Mouse (Mus musculus): ENCODE data around the gene Nfatc2ip. TPM values are rescaled to one million over a fixed set of nuclear protein-coding genes. Genes with fewer than 3 reads are reported as not detected.

The Nfatc2ip gene
- polyA plus RNA-seq, 1 experiment from 2014 or later = 1.5 TPM

DNA sequence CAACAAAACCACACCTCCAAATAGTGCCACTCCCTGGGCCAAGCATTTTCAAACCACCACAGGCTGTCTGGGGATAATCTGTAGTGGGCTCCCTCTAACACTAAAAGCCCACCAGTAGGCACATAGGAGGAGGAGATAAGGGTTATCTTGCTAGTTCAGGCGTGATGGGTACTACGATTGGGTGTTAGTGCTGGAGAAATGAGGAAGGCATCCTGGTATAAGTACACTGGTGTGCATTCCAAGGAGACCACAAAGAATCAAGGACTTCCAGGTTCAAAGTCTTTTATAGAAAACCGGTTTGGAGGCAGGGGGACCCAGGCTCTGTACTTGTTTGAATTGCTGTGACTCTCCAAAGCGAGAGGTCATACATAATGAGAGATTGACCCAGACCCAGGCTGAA lies 31.6 kb upstream of the Nfatc2ip start:
- ATAC-seq (no peak), DNase-seq (no peak)
- no peaks in the 10 kb centered on the region for H3K36me3 ChIP-seq (replicated peaks; ENCODE audit: insufficient read depth, low read length)
- peak overlapping the region; percentile 78 for H3K9ac ChIP-seq (replicated peaks)
- peak overlapping the region; percentile 97 for H3K4me2 ChIP-seq (ENCODE audit: low read depth, low read length)
- peaks cover 17% of the 10 kb centered on the region for H3K4me1 ChIP-seq (ENCODE audit: insufficient read depth)
- H3K4me3 ChIP-seq (ENCODE audit: low read depth, low read length) = peak overlapping the region; percentile 84
- WGBS (ENCODE audit: insufficient replicate concordance) = 20% methylated on average over 4 of the region's 4 CpGs
- H3K9me3 ChIP-seq (ENCODE audit: low read length) = no peaks in the 10 kb centered on the region
- TF ChIP-seq EP300 (IDR thresholded peaks at IDR 0.05; ENCODE audit: low read depth) (no peak), CTCF (IDR thresholded peaks at IDR 0.05; ENCODE audit: low read depth) (no peak)
- H3K27ac ChIP-seq (ENCODE audit: low read depth) = peak overlapping the region; percentile 81
- H3K27me3 ChIP-seq (ENCODE audit: insufficient read depth, low read length) = no peaks in the 10 kb centered on the region

DNA sequence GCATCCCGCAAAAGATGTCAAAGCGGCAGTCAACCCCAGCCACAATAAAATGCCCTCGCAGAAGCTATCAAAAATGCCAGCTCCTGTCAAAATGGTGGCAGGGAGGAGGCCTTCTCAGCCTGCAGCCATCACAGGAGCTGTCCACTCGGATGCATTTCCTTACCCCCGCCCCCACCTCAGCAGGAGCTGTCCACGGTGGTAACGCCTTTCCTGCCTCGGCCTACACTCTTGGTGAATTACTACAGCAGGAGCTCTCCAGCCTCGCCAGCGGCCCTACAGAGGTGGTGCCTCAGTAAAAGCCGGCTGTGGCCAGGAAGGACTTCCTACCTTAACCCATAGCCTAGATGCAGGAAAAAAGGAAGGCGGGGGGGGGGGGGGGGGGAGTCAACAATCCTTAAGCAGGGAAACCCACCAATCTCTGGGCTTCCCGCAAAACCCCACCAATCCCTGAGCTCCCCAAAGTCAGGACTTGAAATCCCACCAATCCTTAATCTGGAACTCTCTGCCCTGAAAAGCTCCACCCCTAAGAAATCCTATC lies 30.9 kb upstream of the Nfatc2ip start:
- TF ChIP-seq EP300 (IDR thresholded peaks at IDR 0.05; ENCODE audit: low read depth) (no peak), CTCF (IDR thresholded peaks at IDR 0.05; ENCODE audit: low read depth) (no peak)
- no peaks in the 10 kb centered on the region for H3K36me3 ChIP-seq (replicated peaks; ENCODE audit: insufficient read depth, low read length)
- DNase-seq (no peak), ATAC-seq (no peak)
- no peaks in the 10 kb centered on the region for H3K9me3 ChIP-seq (ENCODE audit: low read length)
- H3K4me2 ChIP-seq (ENCODE audit: low read depth, low read length) = no peak overlapping the region
- no peak overlapping the region for H3K27ac ChIP-seq (ENCODE audit: low read depth)
- H3K4me3 ChIP-seq (ENCODE audit: low read depth, low read length) = no peak overlapping the region
- no peaks in the 10 kb centered on the region for H3K27me3 ChIP-seq (ENCODE audit: insufficient read depth, low read length)
- WGBS (ENCODE audit: insufficient replicate concordance) = 68% methylated on average over 12 of the region's 13 CpGs
- H3K4me1 ChIP-seq (ENCODE audit: insufficient read depth) = peaks cover 17% of the 10 kb centered on the region
- H3K9ac ChIP-seq (replicated peaks) = no peak overlapping the region

DNA sequence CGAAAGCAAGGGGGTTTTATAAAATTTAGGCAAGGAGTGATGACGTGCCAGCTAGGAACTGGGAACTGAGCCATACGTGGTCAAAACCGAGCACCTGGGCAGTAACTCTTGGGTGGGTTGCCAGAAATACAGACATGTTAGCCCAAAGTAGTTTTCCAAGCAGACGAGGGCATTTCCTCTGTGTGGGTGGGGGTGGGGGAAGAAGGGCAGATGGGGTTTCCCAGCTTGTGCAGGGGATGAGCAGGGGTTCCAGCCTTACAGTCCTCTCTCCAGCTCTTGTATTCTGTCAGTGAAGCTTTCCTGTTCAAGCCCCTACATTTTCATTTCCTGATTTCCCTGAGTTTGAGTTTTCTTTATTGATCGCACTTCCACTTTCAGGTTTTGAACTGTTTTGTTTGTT lies 27.6 kb upstream of the Nfatc2ip start:
- Histone ChIP-seq H3K4me3 (ENCODE audit: low read depth, low read length) (no peak overlapping the region), H3K9ac (replicated peaks) (no peak overlapping the region), H3K9me3 (ENCODE audit: low read length) (no peaks in the 10 kb centered on the region), H3K36me3 (replicated peaks; ENCODE audit: insufficient read depth, low read length) (no peaks in the 10 kb centered on the region), H3K4me1 (ENCODE audit: insufficient read depth) (peaks cover 9% of the 10 kb centered on the region), H3K4me2 (ENCODE audit: low read depth, low read length) (no peak overlapping the region), H3K27me3 (ENCODE audit: insufficient read depth, low read length) (no peaks in the 10 kb centered on the region), H3K27ac (ENCODE audit: low read depth) (0 out of 2 replicates have a peak overlapping the region, but pooled peaks have one; percentile 16)
- DNase-seq (no peak), ATAC-seq (no peak)
- 67% methylated on average over 6 of the region's 6 CpGs for WGBS (ENCODE audit: insufficient replicate concordance)
- no peak for TF ChIP-seq CTCF (IDR thresholded peaks at IDR 0.05; ENCODE audit: low read depth)
- no peak for TF ChIP-seq EP300 (IDR thresholded peaks at IDR 0.05; ENCODE audit: low read depth)

DNA sequence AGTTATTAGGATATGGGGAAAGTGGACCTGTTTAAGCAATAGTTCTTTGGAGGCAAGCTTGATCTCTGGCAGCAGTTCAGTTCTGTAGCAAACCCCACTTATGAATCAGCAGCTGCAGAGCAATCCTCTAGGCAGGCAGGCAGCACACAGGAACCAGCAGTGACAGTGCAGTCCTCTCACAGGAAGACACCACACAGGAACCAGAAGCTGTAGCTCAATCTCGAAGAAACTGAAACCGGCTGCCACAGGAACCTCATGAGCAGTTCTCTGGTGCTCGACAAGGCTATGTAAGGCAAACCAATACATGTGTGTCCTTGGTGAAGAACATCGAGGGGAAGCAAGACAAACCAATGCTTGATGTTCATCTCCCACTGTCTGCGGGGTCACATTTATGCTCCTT lies 25.2 kb upstream of the Nfatc2ip start:
- 49% methylated on average over 5 of the region's 5 CpGs for WGBS (ENCODE audit: insufficient replicate concordance)
- H3K27me3 ChIP-seq (ENCODE audit: insufficient read depth, low read length) = no peaks in the 10 kb centered on the region
- H3K4me2 ChIP-seq (ENCODE audit: low read depth, low read length) = no peak overlapping the region
- H3K9me3 ChIP-seq (ENCODE audit: low read length) = no peaks in the 10 kb centered on the region
- TF ChIP-seq CTCF (IDR thresholded peaks at IDR 0.05; ENCODE audit: low read depth) = no peak
- TF ChIP-seq EP300 (IDR thresholded peaks at IDR 0.05; ENCODE audit: low read depth) = no peak
- no peaks in the 10 kb centered on the region for H3K36me3 ChIP-seq (replicated peaks; ENCODE audit: insufficient read depth, low read length)
- no peak overlapping the region for H3K9ac ChIP-seq (replicated peaks)
- ATAC-seq (no peak), DNase-seq (no peak)
- no peak overlapping the region for H3K27ac ChIP-seq (ENCODE audit: low read depth)
- H3K4me1 ChIP-seq (ENCODE audit: insufficient read depth) = no peaks in the 10 kb centered on the region
- H3K4me3 ChIP-seq (ENCODE audit: low read depth, low read length) = no peak overlapping the region

DNA sequence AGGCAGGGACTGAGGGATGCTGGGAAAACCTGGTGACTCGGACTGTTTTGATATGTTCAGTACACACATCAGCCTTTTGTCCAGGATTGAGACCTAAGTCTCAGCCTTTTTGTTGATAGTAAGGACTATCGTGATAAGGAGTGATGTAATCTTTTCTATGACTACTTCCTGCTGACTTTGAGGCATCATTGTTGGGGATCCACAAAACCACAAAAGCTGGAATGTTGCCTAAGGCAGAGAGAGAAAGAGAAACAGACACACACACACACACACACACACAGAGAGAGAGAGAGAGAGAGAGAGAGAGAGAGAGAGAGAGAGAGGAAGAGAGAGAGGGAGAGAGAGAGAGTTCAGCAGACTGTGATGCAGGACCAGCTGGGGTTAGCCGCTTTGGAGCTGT lies 22.0 kb upstream of the Nfatc2ip start:
- peak overlapping the region; percentile 76; the same call in 1 of the 2 replicates for H3K27ac ChIP-seq (ENCODE audit: low read depth)
- DNase-seq = no peak

DNA sequence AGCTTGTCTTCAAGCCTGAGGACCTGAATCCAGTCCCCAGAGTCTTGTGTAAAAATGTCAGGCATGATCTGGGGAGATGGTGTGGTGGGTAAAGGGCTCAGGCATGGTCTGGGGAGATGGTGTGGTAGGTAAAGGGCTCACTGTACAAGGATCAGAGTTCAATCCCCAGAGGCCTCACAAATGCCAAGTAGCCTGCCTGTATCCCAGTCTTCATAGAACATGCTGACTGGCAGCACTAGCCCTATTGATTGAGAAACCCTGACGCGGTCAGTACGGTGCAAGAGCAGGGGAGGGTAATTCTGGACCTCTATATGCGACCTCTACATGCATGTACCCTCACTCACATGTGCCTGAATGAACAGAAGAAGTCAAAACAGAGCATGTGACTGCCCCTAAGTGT lies 21.1 kb upstream of the Nfatc2ip start:
- Histone ChIP-seq H3K27me3 (ENCODE audit: insufficient read depth, low read length) (no peaks in the 10 kb centered on the region), H3K4me2 (ENCODE audit: low read depth, low read length) (no peak overlapping the region), H3K27ac (ENCODE audit: low read depth) (peak overlapping the region; percentile 76), H3K4me3 (ENCODE audit: low read depth, low read length) (no peak overlapping the region), H3K4me1 (ENCODE audit: insufficient read depth) (no peaks in the 10 kb centered on the region), H3K9ac (replicated peaks) (no peak overlapping the region), H3K9me3 (ENCODE audit: low read length) (no peaks in the 10 kb centered on the region), H3K36me3 (replicated peaks; ENCODE audit: insufficient read depth, low read length) (no peaks in the 10 kb centered on the region)
- WGBS (ENCODE audit: insufficient replicate concordance) = 74% methylated on average over 4 of the region's 4 CpGs
- ATAC-seq = no peak
- TF ChIP-seq EP300 (IDR thresholded peaks at IDR 0.05; ENCODE audit: low read depth) = no peak
- TF ChIP-seq CTCF (IDR thresholded peaks at IDR 0.05; ENCODE audit: low read depth) = no peak
- DNase-seq = no peak

More for the DNA sequence above, 22.0 kb upstream of the Nfatc2ip start:
- no peaks in the 10 kb centered on the region for H3K36me3 ChIP-seq (replicated peaks; ENCODE audit: insufficient read depth, low read length)
- WGBS (ENCODE audit: insufficient replicate concordance) = 51% methylated on average over 3 of the region's 3 CpGs
- H3K9ac ChIP-seq (replicated peaks) = no peak overlapping the region
- no peak for TF ChIP-seq CTCF (IDR thresholded peaks at IDR 0.05; ENCODE audit: low read depth)
- no peak for TF ChIP-seq EP300 (IDR thresholded peaks at IDR 0.05; ENCODE audit: low read depth)
- H3K9me3 ChIP-seq (ENCODE audit: low read length) = no peaks in the 10 kb centered on the region
- H3K4me1 ChIP-seq (ENCODE audit: insufficient read depth) = no peaks in the 10 kb centered on the region
- ATAC-seq = no peak
- H3K4me2 ChIP-seq (ENCODE audit: low read depth, low read length) = no peak overlapping the region
- H3K4me3 ChIP-seq (ENCODE audit: low read depth, low read length) = no peak overlapping the region
- no peaks in the 10 kb centered on the region for H3K27me3 ChIP-seq (ENCODE audit: insufficient read depth, low read length)

Measured in liver, postnatal 0 days (tissue).